Mouse (Mus musculus) layer of hippocampus, adult 9-11 months (tissue): ENCODE measurements around the gene Dmrtc1c1.
"Not testable (repeated sequence)": the region's sequence is repeated elsewhere in the genome, so short reads cannot be mapped to it uniquely, and the experiment has no call there.

ENCODE experiments used
- DNase-seq: peaks from one replicate; pipeline ENCODE4 v3.0.0; 2022

Gene Dmrtc1c1

DNA sequence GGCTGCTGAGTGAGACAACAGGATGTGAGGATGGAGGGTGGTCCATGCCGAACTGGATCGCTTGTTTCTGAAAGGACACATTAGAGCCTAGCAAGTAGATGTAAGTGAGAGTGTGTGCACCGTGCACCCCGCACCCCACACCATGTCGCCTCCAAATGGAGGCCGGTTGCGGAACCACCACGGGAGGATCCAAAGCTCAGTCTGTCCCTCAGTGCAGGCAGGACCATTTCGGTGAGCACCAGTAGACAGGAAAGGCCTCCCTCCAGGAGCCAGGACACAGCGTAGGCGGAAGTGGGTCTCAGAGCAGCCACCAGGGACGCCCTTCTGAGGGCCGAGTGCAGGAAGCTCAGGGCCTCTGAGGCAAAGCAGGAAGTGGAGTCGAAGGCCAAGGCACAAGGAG, at the start of gene Dmrtc1c1:
Gene Dmrtc1c1, plus strand, starts transcription at position 301 of the 400 bp plus-strand sequence.
- DNase-seq = not testable (repeated sequence)

DNA sequence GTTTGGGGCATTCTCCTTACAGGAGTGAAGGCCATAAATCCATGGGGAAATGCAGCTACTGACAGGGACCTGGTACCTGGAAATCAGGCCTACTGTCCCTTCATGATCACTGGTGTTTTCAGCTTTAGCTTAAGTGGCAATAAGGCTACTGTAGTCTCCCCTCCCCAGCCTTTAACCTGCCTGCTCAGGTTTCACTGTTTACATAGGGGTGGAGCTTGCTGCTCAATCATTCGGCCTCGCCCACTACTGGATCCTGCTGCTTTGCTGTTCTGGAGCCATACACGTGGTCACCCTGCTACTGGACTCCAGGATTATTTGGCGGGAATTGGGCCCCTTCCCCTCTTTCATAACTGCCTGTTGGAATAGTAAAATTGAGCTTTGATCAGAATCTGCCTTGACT, 36.9 kb upstream of the Dmrtc1c1 start:
- DNase-seq = no peak

DNA sequence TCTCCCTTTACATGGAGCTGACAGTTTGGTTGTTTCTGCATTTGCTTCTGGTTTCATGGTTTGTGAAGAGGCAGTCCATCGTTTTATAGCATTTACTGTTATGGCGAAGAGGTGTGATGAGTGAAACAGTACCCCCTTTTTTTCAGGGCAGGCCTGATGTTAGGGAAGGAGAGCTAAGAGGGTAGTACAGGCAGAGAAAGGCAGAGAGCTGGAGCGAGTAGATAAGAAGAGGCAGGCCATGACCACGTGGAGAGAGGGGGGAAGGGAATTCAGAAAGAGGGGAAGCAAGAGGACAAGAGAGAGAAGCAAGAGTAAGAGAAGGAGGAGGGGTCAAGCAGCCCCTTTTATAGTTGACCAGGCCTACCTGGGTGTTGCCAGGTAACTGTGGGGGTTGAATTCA, 9.5 kb downstream of the Dmrtc1c1 start:
- DNase-seq = no peak

DNA sequence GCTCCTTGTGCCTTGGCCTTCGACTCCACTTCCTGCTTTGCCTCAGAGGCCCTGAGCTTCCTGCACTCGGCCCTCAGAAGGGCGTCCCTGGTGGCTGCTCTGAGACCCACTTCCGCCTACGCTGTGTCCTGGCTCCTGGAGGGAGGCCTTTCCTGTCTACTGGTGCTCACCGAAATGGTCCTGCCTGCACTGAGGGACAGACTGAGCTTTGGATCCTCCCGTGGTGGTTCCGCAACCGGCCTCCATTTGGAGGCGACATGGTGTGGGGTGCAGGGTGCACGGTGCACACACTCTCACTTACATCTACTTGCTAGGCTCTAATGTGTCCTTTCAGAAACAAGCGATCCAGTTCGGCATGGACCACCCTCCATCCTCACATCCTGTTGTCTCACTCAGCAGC, 51.8 kb downstream of the Dmrtc1c1 start, which contains the start of gene Dmrtc1c2:
Gene Dmrtc1c2, minus strand, starts transcription at position 101 of the 400 bp plus-strand sequence.
- DNase-seq = not testable (repeated sequence)
